In genomic region chr7:141453636-141454035, GRCm38 (mm10) we compare ENCODE assay signal across 25 mouse cellular contexts. TPM values are rescaled to one million over a fixed set of nuclear protein-coding genes. Genes with fewer than 3 reads are reported as not detected.
A peak's percentile ranks its signal among the peaks of the same experiment; 100 is the strongest.
DNase-seq lines count a peak whose midpoint lies in the region; ATAC-seq and TF ChIP-seq lines count a peak whose summit lies in the region.
"Had no signal": no experiment of that assay in that cellular context is flagged by ENCODE, and none has a peak within 500 bp of the region (broad histone marks: within the 10 kb centered on the region; RNA-seq: fewer than 3 reads in every experiment).

No protein-coding gene starts in this region.

- no peak for TF ChIP-seq CTCF in liver, postnatal 0 days (IDR thresholded peaks at IDR 0.05; ENCODE audit: low read depth)

- DNase-seq in adrenal gland, postnatal 10 days: peak; percentile 16
- no peak for DNase-seq in adrenal gland, postnatal 14 days
- DNase-seq in liver, postnatal 0 days: no peak
- DNase-seq in urinary bladder, postnatal 25 days (ENCODE audit: low spot score): no peak
- DNase-seq: adrenal gland, adult 2 months; adrenal gland, postnatal 36 days; B cell, adult 2 months; cerebellum, adult 11 months; cerebellum, adult 8-10 months; cerebellum, postnatal 10 days; gastrocnemius, postnatal 10 days; gastrocnemius, postnatal 36 days; heart, adult 11 months had no signal

- 0 out of 2 replicates have a peak overlapping the region, but pooled peaks have one; percentile 38 for H3K27ac ChIP-seq in liver, embryonic 15.5 days (replicated peaks)
- H3K27ac ChIP-seq in liver, postnatal 0 days (ENCODE audit: low read depth): no peak overlapping the region
- peak overlapping the region; percentile 26 for H3K27ac ChIP-seq in brown adipose tissue, adult 24 weeks (replicated peaks; ENCODE audit: low read depth, low read length)
- H3K27ac ChIP-seq: forebrain, embryonic 13.5 days; hindbrain, embryonic 13.5 days; intestine, embryonic 15.5 days had no signal

- no peak overlapping the region for H3K9ac ChIP-seq in liver, embryonic 15.5 days
- H3K9ac ChIP-seq in liver, postnatal 0 days (replicated peaks): no peak overlapping the region
- H3K9ac ChIP-seq: forebrain, embryonic 13.5 days; hindbrain, embryonic 13.5 days; intestine, embryonic 15.5 days had no signal

- no peaks in the 10 kb centered on the region for H3K9me3 ChIP-seq in liver, embryonic 15.5 days (replicated peaks)
- no peaks in the 10 kb centered on the region for H3K9me3 ChIP-seq in liver, postnatal 0 days (ENCODE audit: low read length)
- H3K9me3 ChIP-seq: forebrain, embryonic 10.5 days; forebrain, embryonic 13.5 days; G1E; hindbrain, embryonic 13.5 days; intestine, embryonic 15.5 days had no signal

- no peak for ATAC-seq in liver, embryonic 15.5 days (ENCODE audit: insufficient read depth)
- no peak for ATAC-seq in liver, postnatal 0 days
- ATAC-seq: forebrain, embryonic 13.5 days; forebrain, embryonic 16.5 days; hindbrain, embryonic 16.5 days; intestine, embryonic 15.5 days; Patski had no signal

- TF ChIP-seq EP300 in liver, postnatal 0 days (IDR thresholded peaks at IDR 0.05; ENCODE audit: low read depth): no peak

- H3K27me3 ChIP-seq in liver, embryonic 15.5 days: no peaks in the 10 kb centered on the region
- no peaks in the 10 kb centered on the region for H3K27me3 ChIP-seq in liver, postnatal 0 days (ENCODE audit: insufficient read depth, low read length)
- H3K27me3 ChIP-seq: CH12.LX; intestine, embryonic 15.5 days; Patski had no signal

- 65% methylated on average over 2 of the region's 2 CpGs for WGBS in liver, embryonic 15.5 days (ENCODE audit: insufficient replicate concordance)
- 69% methylated on average over 2 of the region's 2 CpGs for WGBS in liver, postnatal 0 days (ENCODE audit: insufficient replicate concordance)

- H3K36me3 ChIP-seq in liver, embryonic 15.5 days (replicated peaks): peaks cover 38% of the 10 kb centered on the region
- H3K36me3 ChIP-seq in liver, postnatal 0 days (replicated peaks; ENCODE audit: insufficient read depth, low read length): peaks cover 32% of the 10 kb centered on the region

- H3K4me1 ChIP-seq in liver, embryonic 15.5 days (replicated peaks): peaks cover 74% of the 10 kb centered on the region
- peaks cover 28% of the 10 kb centered on the region for H3K4me1 ChIP-seq in liver, postnatal 0 days (ENCODE audit: insufficient read depth)
- H3K4me1 ChIP-seq in brown adipose tissue, adult 24 weeks (ENCODE audit: control insufficient read depth, insufficient read depth, insufficient read length, low read length): peaks cover 17% of the 10 kb centered on the region

- H3K4me3 ChIP-seq in liver, embryonic 15.5 days (replicated peaks): no peak overlapping the region
- no peak overlapping the region for H3K4me3 ChIP-seq in liver, postnatal 0 days (ENCODE audit: low read depth, low read length)
- no peak overlapping the region for H3K4me3 ChIP-seq in brown adipose tissue, adult 24 weeks (ENCODE audit: insufficient read depth, low read depth, low read length)
- H3K4me3 ChIP-seq: forebrain, embryonic 13.5 days; hindbrain, embryonic 13.5 days; intestine, embryonic 15.5 days had no signal

- H3K4me2 ChIP-seq in liver, embryonic 15.5 days: no peak overlapping the region
- H3K4me2 ChIP-seq in liver, postnatal 0 days (ENCODE audit: low read depth, low read length): no peak overlapping the region
- H3K4me2 ChIP-seq: forebrain, embryonic 13.5 days; heart, embryonic 11.5 days; hindbrain, embryonic 13.5 days; intestine, embryonic 15.5 days had no signal

RNA-seq across cellular contexts. Expression of gene Pnpla2, which starts 1.4 kb away (rescaled TPM):
- 1,000 to 10,000 TPM; 1,181 to 1,292 TPM for total RNA-seq in adrenal gland, postnatal 10 days (2021)
- 1,289 and 1,648 TPM in 2 replicates for total RNA-seq in adrenal gland, postnatal 14 days (2021)
- polyA plus RNA-seq in liver, embryonic 15.5 days (2015; fragmentation: Nextera tagmentation; extraction: Ambion mirVana): 13.9 and 15.3 TPM in 2 replicates
- 47.1 and 51.3 TPM in 2 replicates for polyA plus RNA-seq in liver, postnatal 0 days (2015; fragmentation: Nextera tagmentation; extraction: Ambion mirVana)
- polyA plus RNA-seq in brown adipose tissue, adult 24 weeks (2012; ENCODE audit: insufficient read depth, insufficient read length, missing spikeins): 2,152 and 2,404 TPM in 2 replicates

RNA-seq across cellular contexts. Expression of gene Rplp2, which starts 6.5 kb away (rescaled TPM):
- 1,000 to 10,000 TPM; 1,282 to 1,421 TPM for total RNA-seq in adrenal gland, postnatal 10 days (2021)
- 908 and 1,128 TPM in 2 replicates for total RNA-seq in adrenal gland, postnatal 14 days (2021)
- polyA plus RNA-seq in liver, embryonic 15.5 days (2015; fragmentation: Nextera tagmentation; extraction: Ambion mirVana): 591 and 741 TPM in 2 replicates
- 861 and 865 TPM in 2 replicates for polyA plus RNA-seq in liver, postnatal 0 days (2015; fragmentation: Nextera tagmentation; extraction: Ambion mirVana)
- polyA plus RNA-seq in brown adipose tissue, adult 24 weeks (2012; ENCODE audit: insufficient read depth, insufficient read length, missing spikeins): 1,680 and 2,099 TPM in 2 replicates

RNA-seq across cellular contexts. Expression of gene Cracr2b, which starts 7.3 kb away (rescaled TPM):
- total RNA-seq in adrenal gland, postnatal 10 days (2021): 10 to 100 TPM; 16.8 to 19.6 TPM
- 14.2 and 23.2 TPM in 2 replicates for total RNA-seq in adrenal gland, postnatal 14 days (2021)
- 3.9 and 5.2 TPM in 2 replicates for polyA plus RNA-seq in liver, embryonic 15.5 days (2015; fragmentation: Nextera tagmentation; extraction: Ambion mirVana)
- 6.3 and 7.3 TPM in 2 replicates for polyA plus RNA-seq in liver, postnatal 0 days (2015; fragmentation: Nextera tagmentation; extraction: Ambion mirVana)
- 9.8 and 11.8 TPM in 2 replicates for polyA plus RNA-seq in brown adipose tissue, adult 24 weeks (2012; ENCODE audit: insufficient read depth, insufficient read length, missing spikeins)
- total RNA-seq: CH12.LX had no signal
- polyA plus RNA-seq: G1E had no signal

RNA-seq across cellular contexts. Expression of gene Pidd1, which starts 9.8 kb away (rescaled TPM):
- 1 to 10 TPM; 2.4 to 7.3 TPM for total RNA-seq in adrenal gland, postnatal 10 days (2021)
- total RNA-seq in adrenal gland, postnatal 14 days (2021): 3.5 and 5.9 TPM in 2 replicates
- polyA plus RNA-seq in liver, embryonic 15.5 days (2015; fragmentation: Nextera tagmentation; extraction: Ambion mirVana): 10.3 and 10.7 TPM in 2 replicates
- 3.6 and 4.3 TPM in 2 replicates for polyA plus RNA-seq in liver, postnatal 0 days (2015; fragmentation: Nextera tagmentation; extraction: Ambion mirVana)
- polyA plus RNA-seq in brown adipose tissue, adult 24 weeks (2012; ENCODE audit: insufficient read depth, insufficient read length, missing spikeins): 0.58 and 0.75 TPM in 2 replicates

RNA-seq across cellular contexts. Expression of gene Cd151, which starts 13.6 kb away (rescaled TPM):
- total RNA-seq in adrenal gland, postnatal 10 days (2021): 100 to 1,000 TPM; 184 to 198 TPM
- 199 and 204 TPM in 2 replicates for total RNA-seq in adrenal gland, postnatal 14 days (2021)
- polyA plus RNA-seq in liver, embryonic 15.5 days (2015; fragmentation: Nextera tagmentation; extraction: Ambion mirVana): 5.0 and 6.3 TPM in 2 replicates
- 5.1 and 6.6 TPM in 2 replicates for polyA plus RNA-seq in liver, postnatal 0 days (2015; fragmentation: Nextera tagmentation; extraction: Ambion mirVana)
- 223 and 257 TPM in 2 replicates for polyA plus RNA-seq in brown adipose tissue, adult 24 weeks (2012; ENCODE audit: insufficient read depth, insufficient read length, missing spikeins)

Comparison
In these comparisons a context has a peak if more than half of its experiments do, and no peak if none do; other contexts are left out.
1. RNA of gene Pnpla2, which starts 1.4 kb away (polyA plus RNA-seq): 2,152 to 2,404 TPM in brown adipose tissue, adult 24 weeks; 47.1 to 51.3 TPM in liver, postnatal 0 days and 13.9 to 15.3 TPM in liver, embryonic 15.5 days; every median in the first group is over 10 times any median in the second.